Mouse (Mus musculus) midbrain, embryonic 16.5 days (tissue): Measurements from ENCODE around the gene Fam131a. TPM values are rescaled to one million over a fixed set of nuclear protein-coding genes. Genes with fewer than 3 reads are reported as not detected.

Experiments used
- ATAC-seq: fragments of 200-750 bp; cut with Nextera tagmentation; 2 replicates; pipeline ENCODE4 v1.8.0; 2017; ENCODE audit warnings: moderate TSS enrichment
- H3K27ac ChIP-seq: fragments of 300-500 bp; sonication (generic); 2 replicates; pipeline ENCODE4 v1.5.1; 2014; ENCODE audit warnings: mild to moderate bottlenecking, low read length, mixed read lengths
- H3K27me3 ChIP-seq: fragments of 300-500 bp; sonication (generic); 2 replicates; pipeline ENCODE4 v1.6.1; 2014; ENCODE audit warnings: low read depth, low read length, mixed read lengths; ENCODE audit not compliant: control insufficient read depth, insufficient read depth
- H3K36me3 ChIP-seq: fragments of 300-500 bp; sonication (generic); 2 replicates; pipeline ENCODE4 v1.6.1; 2014; ENCODE audit warnings: mild to moderate bottlenecking, low read length, moderate library complexity, mixed read lengths; ENCODE audit not compliant: control insufficient read depth, insufficient read depth
- H3K4me1 ChIP-seq: fragments of 300-500 bp; sonication (generic); 2 replicates; pipeline ENCODE4 v1.6.1; 2014; ENCODE audit warnings: mild to moderate bottlenecking, low read length, mixed read lengths; ENCODE audit not compliant: control insufficient read depth, insufficient read depth
- H3K4me2 ChIP-seq: fragments of 300-500 bp; sonication (generic); 2 replicates; pipeline ENCODE4 v1.6.1; 2014; ENCODE audit warnings: mild to moderate bottlenecking, low read length, mixed read lengths
- H3K4me3 ChIP-seq: fragments of 300-500 bp; sonication (generic); 2 replicates; pipeline ENCODE4 v1.5.1; 2014; ENCODE audit warnings: low read depth, mild to moderate bottlenecking, low read length, moderate library complexity, mixed read lengths
- H3K9ac ChIP-seq: fragments of 300-500 bp; sonication (generic); 2 replicates; pipeline ENCODE4 v1.6.1; 2014; ENCODE audit warnings: low read depth, low read length, mixed read lengths
- H3K9me3 ChIP-seq: fragments of 300-500 bp; sonication (generic); replicated peaks from 2 replicates; pipeline ENCODE4 v1.6.1; 2014; ENCODE audit warnings: mild to moderate bottlenecking, low read length, mixed read lengths; ENCODE audit not compliant: control insufficient read depth, poor library complexity, severe bottlenecking
- WGBS: fragments of 180-500 bp; shearing (Covaris S2); extraction: QIAGEN DNeasy Blood & Tissue Kit; methylation state at CpG from one replicate; pipeline ENCODE4 v1.1.7; 2014; 5-methylcytosine and 5-hydroxymethylcytosine counted together
- polyA plus RNA-seq: library from polyadenylated mRNA; unstranded; fragments of >200 nt; fragmentation: Nextera tagmentation; extraction: Ambion mirVana; gene quantifications from 2 replicates; pipeline ENCODE4 v1.2.1, GENCODE M21; 2015

Fam131a gene
- polyA plus RNA-seq, 1 experiment from 2014 or later: 66.5 TPM

DNA sequence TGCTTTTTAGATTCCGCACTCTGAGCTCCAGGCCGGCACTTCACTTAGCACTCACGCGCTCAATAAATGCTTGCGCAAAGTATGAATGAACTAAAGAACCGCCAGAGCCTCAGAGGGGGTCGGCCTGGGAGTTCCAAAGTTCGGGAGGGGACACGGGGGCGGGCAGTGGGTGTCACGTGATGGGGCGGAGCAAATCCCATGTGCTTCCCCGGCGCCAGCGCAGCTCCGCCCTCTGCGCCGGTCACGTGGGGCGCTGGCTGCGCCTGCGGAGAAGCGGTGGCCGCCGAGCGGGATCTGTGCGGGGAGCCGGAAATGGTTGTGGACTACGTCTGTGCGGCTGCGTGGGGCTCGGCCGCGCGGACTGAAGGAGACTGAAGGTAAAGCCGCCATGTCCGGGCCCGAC, 20.5 kb upstream of the Fam131a start:
- WGBS: under 1% methylated on average over 36 of the region's 38 CpGs
- H3K4me3 ChIP-seq: peak overlapping the region; percentile 97

DNA sequence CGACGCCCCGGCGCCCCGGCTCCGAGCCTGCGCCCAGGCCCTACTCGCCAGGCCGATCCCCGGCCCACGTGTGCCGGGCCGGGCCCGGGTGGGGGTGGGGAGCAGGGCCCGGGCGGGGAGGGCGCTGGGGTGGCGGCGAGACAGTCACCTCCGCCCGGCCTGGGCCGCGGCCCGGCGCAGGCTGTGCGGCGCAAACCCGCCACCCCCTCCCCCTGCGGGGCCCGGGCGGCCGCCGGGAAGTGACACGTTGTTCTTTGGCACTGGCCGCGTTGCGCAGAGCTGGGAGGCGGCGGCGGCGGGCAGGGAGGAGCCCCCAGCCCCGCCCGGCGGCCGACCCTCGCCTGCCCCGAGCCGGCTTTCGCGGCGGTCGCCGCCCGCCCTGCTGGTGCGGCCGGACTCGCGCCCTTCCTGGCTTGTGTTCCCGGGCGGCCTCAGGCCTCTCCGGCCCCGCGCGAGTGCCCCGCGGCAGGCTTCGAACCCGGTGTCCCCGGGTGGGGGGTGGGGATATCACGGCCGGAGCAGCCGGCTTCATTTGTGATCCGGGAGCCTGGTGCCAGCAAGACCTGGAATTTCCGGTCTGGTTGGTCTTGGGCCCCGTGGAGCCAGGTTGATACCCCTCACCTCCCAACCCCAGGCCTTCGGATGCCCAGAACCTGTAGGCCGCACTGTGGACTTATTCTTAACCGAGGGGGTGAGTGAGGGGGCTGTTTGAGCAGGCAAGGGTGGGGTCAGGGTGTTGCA, 19.9 kb upstream of the Fam131a start:
- peak overlapping the region; percentile 98 for H3K9ac ChIP-seq
- WGBS: under 1% methylated on average over 39 of the region's 78 CpGs
- H3K4me1 ChIP-seq: peaks cover 19% of the 10 kb centered on the region
- peak; percentile 85 for ATAC-seq
- peaks cover 22% of the 10 kb centered on the region for H3K36me3 ChIP-seq
- H3K27ac ChIP-seq: peak overlapping the region; percentile 88
- peak overlapping the region; percentile 80 for H3K4me2 ChIP-seq
- H3K27me3 ChIP-seq: no peaks in the 10 kb centered on the region
- H3K9me3 ChIP-seq: no peaks in the 10 kb centered on the region
- H3K4me3 ChIP-seq: peak overlapping the region; percentile 97

More for the DNA sequence above, 20.5 kb upstream of the Fam131a start:
- Histone ChIP-seq H3K9me3 (no peaks in the 10 kb centered on the region), H3K4me2 (peak overlapping the region; percentile 80), H3K27me3 (no peaks in the 10 kb centered on the region), H3K27ac (peak overlapping the region; percentile 88), H3K4me1 (peaks cover 19% of the 10 kb centered on the region), H3K36me3 (peaks cover 17% of the 10 kb centered on the region), H3K9ac (peak overlapping the region; percentile 98)
- ATAC-seq: peak; percentile 97

DNA sequence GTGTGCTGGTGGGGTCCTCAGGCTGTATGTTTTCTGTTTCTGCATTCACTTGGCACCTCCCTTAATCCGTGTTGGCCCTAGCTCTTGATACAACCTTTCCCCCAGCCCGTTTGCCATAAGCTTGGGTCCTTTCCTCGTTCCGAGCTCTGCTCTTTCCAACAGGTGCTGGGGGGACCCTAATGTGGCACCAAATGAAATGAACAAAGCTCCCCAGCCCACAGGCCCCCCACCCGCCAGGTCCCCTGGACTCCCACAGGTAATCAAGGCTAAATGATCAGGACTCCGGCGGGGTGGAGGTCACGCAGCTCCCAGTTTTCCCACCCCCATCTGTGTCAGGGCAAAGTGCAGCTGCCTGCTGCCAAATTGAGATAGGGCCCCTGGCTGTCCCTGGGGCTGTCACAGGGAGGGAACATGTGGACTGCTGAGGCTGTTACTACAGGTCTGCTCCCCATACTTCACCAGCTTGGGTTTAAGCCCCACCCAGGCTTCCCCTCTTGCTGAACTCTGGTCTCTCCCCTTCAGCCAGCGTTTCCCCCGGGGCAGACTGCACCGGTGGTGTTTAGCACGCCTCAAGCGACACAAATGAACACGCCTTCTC, 19.2 kb upstream of the Fam131a start:
- H3K4me2 ChIP-seq: peak overlapping the region; percentile 80
- WGBS: 16% methylated on average over 14 of the region's 14 CpGs

DNA sequence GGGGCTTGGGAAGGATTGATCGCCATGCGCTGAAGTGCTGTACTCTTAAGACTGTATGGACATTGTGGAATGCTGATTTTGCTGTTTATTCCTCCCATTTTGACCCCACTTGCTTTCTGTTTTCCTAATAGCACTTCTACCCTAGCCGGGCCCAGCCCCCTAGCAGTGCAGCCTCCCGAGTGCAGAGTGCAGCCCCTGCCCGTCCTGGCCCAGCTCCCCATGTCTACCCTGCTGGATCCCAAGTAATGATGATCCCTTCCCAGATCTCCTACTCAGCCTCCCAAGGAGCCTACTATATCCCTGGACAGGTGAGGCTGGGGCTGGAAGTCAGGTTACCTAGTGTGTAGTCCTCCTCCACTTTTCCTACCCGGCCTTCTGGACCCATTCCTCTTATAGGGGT, 17.8 kb upstream of the Fam131a start:
- H3K9me3 ChIP-seq: no peaks in the 10 kb centered on the region
- H3K4me1 ChIP-seq: peaks cover 19% of the 10 kb centered on the region
- WGBS: 94% methylated on average over 6 of the region's 6 CpGs
- H3K4me3 ChIP-seq: no peak overlapping the region
- H3K27ac ChIP-seq: no peak overlapping the region
- H3K4me2 ChIP-seq: no peak overlapping the region
- no peaks in the 10 kb centered on the region for H3K27me3 ChIP-seq
- ATAC-seq: no peak
- H3K9ac ChIP-seq: no peak overlapping the region
- H3K36me3 ChIP-seq: peaks cover 39% of the 10 kb centered on the region

More for the DNA sequence above, 19.2 kb upstream of the Fam131a start:
- Histone ChIP-seq H3K9ac (peak overlapping the region; percentile 98), H3K36me3 (peaks cover 26% of the 10 kb centered on the region), H3K4me1 (peaks cover 19% of the 10 kb centered on the region), H3K27me3 (no peaks in the 10 kb centered on the region), H3K27ac (peak overlapping the region; percentile 88; the same call in 1 of the 2 replicates), H3K9me3 (no peaks in the 10 kb centered on the region), H3K4me3 (peak overlapping the region; percentile 97)
- no peak; the same call in 1 of the 2 replicates for ATAC-seq

DNA sequence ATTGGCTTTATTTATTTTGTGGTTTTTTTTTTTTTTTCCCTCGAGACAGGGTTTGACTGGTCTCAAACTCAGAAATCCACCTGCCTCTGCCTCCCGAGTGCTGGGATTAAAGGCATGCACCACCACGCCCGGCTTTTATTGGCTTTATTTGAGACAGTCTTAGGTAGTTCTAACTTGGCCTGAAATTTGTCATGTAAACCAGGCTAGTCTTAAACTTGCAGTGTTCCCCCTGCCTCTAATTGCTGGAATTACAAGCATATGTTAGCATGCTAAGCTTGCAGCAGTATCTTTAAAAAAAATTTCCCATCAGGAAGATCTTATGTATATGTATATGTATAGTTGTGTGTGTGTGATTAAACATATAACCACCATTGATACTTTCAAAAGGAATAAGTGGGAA, 16.3 kb upstream of the Fam131a start:
- Histone ChIP-seq H3K4me3 (no peak overlapping the region), H3K9me3 (no peaks in the 10 kb centered on the region), H3K9ac (no peak overlapping the region), H3K36me3 (peaks cover 53% of the 10 kb centered on the region), H3K4me1 (peaks cover 19% of the 10 kb centered on the region), H3K4me2 (no peak overlapping the region), H3K27me3 (no peaks in the 10 kb centered on the region), H3K27ac (no peak overlapping the region)
- 88% methylated on average over 4 of the region's 4 CpGs for WGBS
- ATAC-seq: no peak

DNA sequence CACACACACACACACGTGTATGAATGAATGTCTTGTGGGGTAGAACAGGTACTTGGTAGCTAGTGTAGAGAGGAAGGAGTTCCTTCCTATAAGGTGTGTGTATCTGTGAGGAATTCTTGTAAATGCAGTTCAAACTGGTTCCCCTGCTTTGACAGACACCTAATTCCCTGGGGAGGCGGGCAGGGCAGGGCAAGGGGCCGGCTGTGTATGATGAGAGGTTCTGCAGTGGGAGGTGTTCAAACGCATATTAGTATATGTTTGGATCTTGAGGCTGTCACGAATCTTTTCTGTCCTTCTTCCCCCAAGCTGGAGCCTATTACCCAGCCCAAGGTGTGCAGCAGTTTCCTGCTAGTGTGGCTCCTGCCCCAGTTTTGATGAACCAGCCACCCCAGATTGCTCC, 15.7 kb upstream of the Fam131a start:
- H3K4me1 ChIP-seq: peaks cover 15% of the 10 kb centered on the region
- peaks cover 60% of the 10 kb centered on the region for H3K36me3 ChIP-seq
- no peak overlapping the region for H3K4me2 ChIP-seq
- H3K27me3 ChIP-seq: no peaks in the 10 kb centered on the region
- 87% methylated on average over 5 of the region's 5 CpGs for WGBS
- H3K9ac ChIP-seq: no peak overlapping the region
- H3K9me3 ChIP-seq: no peaks in the 10 kb centered on the region
- H3K4me3 ChIP-seq: no peak overlapping the region
- no peak overlapping the region for H3K27ac ChIP-seq
- no peak for ATAC-seq

DNA sequence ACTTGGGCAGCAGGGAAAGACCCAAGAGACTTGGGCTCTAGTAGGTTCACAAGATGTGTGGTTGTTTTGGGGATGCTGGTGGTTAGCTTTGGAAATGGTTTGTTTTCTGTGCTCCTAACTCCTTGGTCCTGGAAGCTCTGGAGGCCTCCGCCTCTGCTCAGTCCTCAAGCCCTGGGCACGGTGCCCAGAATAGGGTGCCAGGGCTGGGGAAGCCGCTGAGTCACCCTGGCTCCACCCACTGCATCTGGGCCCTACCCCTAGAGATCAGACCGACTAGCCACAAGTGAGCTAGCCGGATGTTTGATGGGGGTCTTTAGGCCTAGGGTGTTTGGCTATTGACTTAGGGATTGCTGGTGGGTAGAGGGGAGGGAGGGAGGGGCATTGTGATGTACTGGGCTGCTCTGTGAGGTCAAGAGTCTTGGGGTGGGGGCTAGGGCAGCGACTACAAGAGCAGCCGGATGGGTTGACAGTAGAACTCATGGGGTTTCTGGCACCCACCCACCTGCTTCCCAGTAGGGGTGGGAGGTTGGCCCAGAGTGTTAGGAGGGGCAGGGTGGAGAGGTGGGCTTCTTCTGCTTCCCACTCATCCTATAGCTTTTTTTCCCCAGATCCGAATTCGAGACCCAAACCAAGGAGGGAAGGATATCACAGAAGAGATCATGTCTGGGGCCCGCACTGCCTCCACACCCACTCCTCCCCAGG, 14.9 kb upstream of the Fam131a start:
- Histone ChIP-seq H3K36me3 (peaks cover 66% of the 10 kb centered on the region), H3K4me3 (no peak overlapping the region), H3K27ac (no peak overlapping the region), H3K9ac (no peak overlapping the region), H3K4me2 (no peak overlapping the region), H3K9me3 (no peaks in the 10 kb centered on the region), H3K4me1 (peaks cover 15% of the 10 kb centered on the region), H3K27me3 (no peaks in the 10 kb centered on the region)
- WGBS: 74% methylated on average over 10 of the region's 10 CpGs
- ATAC-seq: no peak

DNA sequence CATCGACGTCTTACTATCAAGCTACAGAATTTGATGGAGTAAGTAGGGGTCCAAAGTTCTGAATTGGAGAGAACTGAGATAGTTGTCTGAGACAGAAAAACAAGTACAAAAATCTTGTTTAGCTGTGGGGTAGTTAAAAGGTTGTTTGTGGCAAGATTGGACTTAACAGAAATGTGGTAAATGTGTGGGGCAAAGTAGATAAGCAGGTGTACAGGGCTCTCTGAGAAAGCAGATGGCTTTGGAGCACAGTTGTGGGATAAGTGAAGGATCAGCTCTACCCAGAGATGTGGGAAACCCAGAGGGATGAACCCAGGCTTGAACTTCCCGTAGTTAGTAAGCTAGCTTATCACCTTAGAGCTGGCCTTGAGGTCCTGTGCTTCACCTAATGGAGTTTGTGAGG, 2.3 kb upstream of the Fam131a start:
- H3K9ac ChIP-seq: no peak overlapping the region
- H3K4me1 ChIP-seq: peaks cover 23% of the 10 kb centered on the region
- H3K36me3 ChIP-seq: peaks cover 50% of the 10 kb centered on the region
- H3K4me2 ChIP-seq: no peak overlapping the region
- no peak overlapping the region for H3K27ac ChIP-seq
- ATAC-seq: no peak
- 93% methylated on average over 3 of the region's 3 CpGs for WGBS
- no peak overlapping the region for H3K4me3 ChIP-seq
- no peaks in the 10 kb centered on the region for H3K9me3 ChIP-seq
- no peaks in the 10 kb centered on the region for H3K27me3 ChIP-seq

DNA sequence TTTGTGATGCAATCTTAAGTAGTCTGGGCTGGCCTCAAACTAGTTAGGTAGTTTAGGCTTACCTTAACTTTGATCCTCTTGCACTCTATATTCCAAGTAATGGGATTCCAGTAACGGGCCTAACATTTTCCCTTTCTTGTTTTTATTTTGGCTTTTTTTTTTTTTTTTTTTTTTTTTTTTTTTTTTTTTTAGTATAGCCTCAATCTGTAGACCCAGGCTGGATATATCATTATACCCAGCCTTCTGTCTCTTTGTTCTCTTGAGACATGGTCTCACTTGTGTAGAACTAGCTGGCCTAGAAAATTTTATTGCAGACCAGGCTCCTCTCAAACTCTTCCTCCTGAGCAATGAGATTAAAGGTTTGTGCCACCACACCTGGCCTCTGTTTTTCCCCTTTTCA, 1.4 kb upstream of the Fam131a start:
- no peak for ATAC-seq
- Histone ChIP-seq H3K4me2 (no peak overlapping the region), H3K4me1 (peaks cover 30% of the 10 kb centered on the region), H3K4me3 (no peak overlapping the region), H3K9ac (no peak overlapping the region), H3K27ac (no peak overlapping the region), H3K27me3 (no peaks in the 10 kb centered on the region), H3K9me3 (no peaks in the 10 kb centered on the region), H3K36me3 (peaks cover 43% of the 10 kb centered on the region)
- 86% methylated on average over 1 of the region's 1 CpGs for WGBS
